Mouse (Mus musculus) thymus, adult 2 months (tissue): Measurements from ENCODE around the gene Irx2. TPM values are rescaled to one million over a fixed set of nuclear protein-coding genes. Genes with fewer than 3 reads are reported as not detected.

ENCODE experiments used
- DNase-seq: peaks from one replicate; pipeline ENCODE4 v3.0.0; 2021
- H3K27ac ChIP-seq: fragments of 200-500 bp; 2 replicates; pipeline ENCODE4 v1.5.1; 2012; ENCODE audit warnings: low read length, control low read depth; ENCODE audit not compliant: control insufficient read depth, insufficient read depth
- H3K27me3 ChIP-seq: fragments of 200-500 bp; 2 replicates; pipeline ENCODE4 v1.6.1; 2012; ENCODE audit warnings: mild to moderate bottlenecking, low read length, moderate library complexity, mixed read lengths; ENCODE audit not compliant: control insufficient read depth, insufficient read depth
- H3K36me3 ChIP-seq: fragments of 200-500 bp; 2 replicates; pipeline ENCODE4 v1.6.1; 2012; ENCODE audit warnings: mild to moderate bottlenecking, low read length, moderate library complexity; ENCODE audit not compliant: control insufficient read depth, insufficient read depth
- H3K4me1 ChIP-seq: fragments of 200-500 bp; replicated peaks from 2 replicates; pipeline ENCODE4 v1.6.1; 2012; ENCODE audit warnings: low read length; ENCODE audit not compliant: control insufficient read depth, insufficient read depth
- H3K4me3 ChIP-seq: fragments of 200-500 bp; 2 replicates; pipeline ENCODE4 v1.5.1; 2012; ENCODE audit warnings: mild to moderate bottlenecking, low read length, control low read depth, moderate library complexity; ENCODE audit not compliant: control insufficient read depth, insufficient read depth
- CTCF ChIP-seq: fragments of 200-500 bp; IDR thresholded peaks from 2 replicates; pipeline ENCODE4 v1.5.1; 2012; ENCODE audit warnings: mild to moderate bottlenecking, control low read depth, low read length, moderate library complexity, borderline replicate concordance; ENCODE audit not compliant: control insufficient read depth, poor library complexity, insufficient read depth; ENCODE audit errors: extremely low read depth
- POLR2A ChIP-seq: fragments of 200-500 bp; IDR thresholded peaks from 2 replicates; pipeline ENCODE4 v1.6.1; 2012; ENCODE audit warnings: mild to moderate bottlenecking, low read length, control low read depth, moderate library complexity; ENCODE audit not compliant: control insufficient read depth, poor library complexity, insufficient read depth; ENCODE audit errors: extremely low read depth
- WGBS: fragments of 180-500 bp; shearing (Covaris S2); methylation state at CpG from one replicate; pipeline ENCODE4 v1.1.7; 2018; 5-methylcytosine and 5-hydroxymethylcytosine counted together
- polyA plus RNA-seq: library from polyadenylated mRNA; depleted of rRNA; stranded (reverse); fragments of >200 nt; gene quantifications from 2 replicates; pipeline ENCODE4 v1.2.3, GENCODE M21; 2012; rRNA removed

Irx2 gene
- 0.85 and 1.2 TPM in 2 replicates for polyA plus RNA-seq

DNA sequence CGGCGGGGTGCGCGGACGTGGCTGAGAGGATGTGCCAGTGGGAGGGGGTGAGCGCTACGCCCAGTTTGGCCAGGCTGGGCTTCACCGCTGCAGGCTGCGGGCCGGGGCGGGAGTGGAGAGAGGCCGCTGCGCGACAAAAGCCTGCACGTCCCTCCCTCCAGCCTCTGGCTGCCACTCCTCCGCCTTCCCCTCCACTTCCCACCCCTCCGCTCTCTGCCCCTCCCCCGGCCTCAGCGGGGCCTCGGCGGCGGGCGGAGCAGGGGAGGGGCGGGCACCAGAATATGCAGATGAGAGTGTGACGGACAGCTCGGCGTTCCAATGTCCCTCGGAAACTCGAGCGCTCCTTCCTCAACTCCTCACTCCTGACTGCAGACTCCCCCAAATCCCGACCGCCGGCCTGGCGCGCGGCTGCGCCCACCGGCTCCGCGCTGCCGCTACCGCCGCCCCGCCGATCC lies at the start of gene Irx2:
Irx2 (plus strand) TSS at position 359 of the 455 bp plus-strand sequence.
- WGBS = 2% methylated on average over 43 of the region's 45 CpGs
- no peak for DNase-seq
- Histone ChIP-seq H3K4me3 (no peak within 1 kb of the TSS), H3K36me3 (no peaks in the 10 kb centered on the region), H3K27me3 (peaks cover 8% of the 10 kb centered on the region), H3K27ac (no peak within 1 kb of the TSS), H3K4me1 (no peaks in the 10 kb centered on the region)
- no peak for TF ChIP-seq CTCF
- no peak for TF ChIP-seq POLR2A

DNA sequence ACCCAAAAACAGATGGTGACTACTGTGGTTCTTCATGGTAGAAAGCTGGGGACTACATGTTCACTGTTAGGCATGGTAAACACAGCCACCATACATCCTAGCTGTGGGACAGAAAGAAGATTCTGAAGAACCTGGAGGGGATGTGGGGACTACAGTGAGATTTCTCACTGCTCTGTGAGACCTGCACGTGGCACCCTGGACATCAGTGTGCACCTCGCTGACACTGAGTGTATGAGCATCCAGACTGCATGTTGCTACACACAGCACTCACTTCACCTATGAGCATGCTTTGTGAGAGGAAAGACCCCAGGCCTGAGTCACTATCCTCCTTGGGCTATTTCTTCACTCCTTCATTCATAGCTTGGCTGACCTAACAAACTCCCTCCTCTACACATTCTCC lies 47.3 kb upstream of the Irx2 start:
- no peaks in the 10 kb centered on the region for H3K36me3 ChIP-seq
- H3K4me1 ChIP-seq = no peaks in the 10 kb centered on the region
- DNase-seq = no peak
- TF ChIP-seq POLR2A = no peak
- no peak for TF ChIP-seq CTCF
- no peak overlapping the region for H3K27ac ChIP-seq
- WGBS = 92% methylated on average over 2 of the region's 2 CpGs
- no peaks in the 10 kb centered on the region for H3K27me3 ChIP-seq
- no peak overlapping the region for H3K4me3 ChIP-seq

DNA sequence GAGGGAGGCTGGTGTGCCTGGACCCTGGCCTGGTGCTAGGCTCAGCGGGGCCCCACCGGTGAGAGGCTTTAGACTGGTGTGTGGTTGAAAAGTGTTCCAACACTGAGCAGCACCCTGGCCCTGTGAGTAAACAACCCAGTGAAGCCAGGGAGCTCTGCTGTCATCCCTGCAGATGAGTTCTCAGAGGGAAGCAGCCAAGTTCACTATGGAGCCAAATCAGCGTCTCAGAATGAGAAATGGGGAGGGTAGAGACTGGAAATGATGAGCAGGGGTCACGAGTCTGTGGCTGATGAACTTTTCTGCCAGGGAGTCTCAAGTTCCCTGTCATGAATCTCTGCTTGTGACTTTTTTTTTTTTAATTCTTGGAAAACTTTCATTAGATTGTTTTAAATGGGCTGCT lies 36.1 kb upstream of the Irx2 start:
- DNase-seq = no peak
- 81% methylated on average over 4 of the region's 4 CpGs for WGBS
- Histone ChIP-seq H3K4me1 (no peaks in the 10 kb centered on the region), H3K27me3 (no peaks in the 10 kb centered on the region), H3K4me3 (no peak overlapping the region), H3K27ac (no peak overlapping the region), H3K36me3 (no peaks in the 10 kb centered on the region)
- TF ChIP-seq CTCF (no peak), POLR2A (no peak)

- Histone ChIP-seq H3K4me3 (no peak overlapping the region), H3K4me1 (no peaks in the 10 kb centered on the region), H3K27ac (no peak overlapping the region), H3K36me3 (no peaks in the 10 kb centered on the region), H3K27me3 (no peaks in the 10 kb centered on the region)
- WGBS = 87% methylated on average over 6 of the region's 6 CpGs
- no peak for TF ChIP-seq POLR2A
- TF ChIP-seq CTCF = no peak
- no peak for DNase-seq
These were observed 35.3 kb upstream of the Irx2 start for GRCm38 (mm10) chr13:72593310-72593709.

- Histone ChIP-seq H3K27me3 (no peaks in the 10 kb centered on the region), H3K36me3 (no peaks in the 10 kb centered on the region), H3K4me3 (no peak overlapping the region), H3K4me1 (no peaks in the 10 kb centered on the region), H3K27ac (no peak overlapping the region)
- TF ChIP-seq CTCF = no peak
- no peak for TF ChIP-seq POLR2A
- 83% methylated on average over 4 of the region's 4 CpGs for whole genome bisulfite sequencing
- DNase-seq = no peak
These were observed 34.9 kb upstream of the Irx2 start for GRCm38 (mm10) chr13:72593710-72594111.

- H3K4me1 ChIP-seq = no peaks in the 10 kb centered on the region
- 72% methylated on average over 3 of the region's 3 CpGs for WGBS
- DNase-seq = no peak
- no peak overlapping the region for H3K4me3 ChIP-seq
- H3K36me3 ChIP-seq = no peaks in the 10 kb centered on the region
- TF ChIP-seq POLR2A (no peak), CTCF (no peak)
- H3K27me3 ChIP-seq = no peaks in the 10 kb centered on the region
- no peak overlapping the region for H3K27ac ChIP-seq
These were observed 29.4 kb upstream of the Irx2 start for GRCm38 (mm10) chr13:72599254-72599653.

GRCm38 (mm10) chr13:72608706-72609105 lies 19.9 kb upstream of the Irx2 start:
- Histone ChIP-seq H3K4me3 (no peak overlapping the region), H3K27me3 (no peaks in the 10 kb centered on the region), H3K27ac (no peak overlapping the region), H3K4me1 (no peaks in the 10 kb centered on the region), H3K36me3 (no peaks in the 10 kb centered on the region)
- WGBS = 71% methylated on average over 16 of the region's 16 CpGs
- DNase-seq = no peak
- TF ChIP-seq CTCF = no peak
- no peak for TF ChIP-seq POLR2A
